Mouse (Mus musculus) spleen, adult 18-20 months (tissue): ENCODE measurements around the gene Acaca.

ENCODE experiments used
- DNase-seq, 2 experiments: peaks; one replicate each; pipeline ENCODE4 v3.0.0; 2022; ENCODE audit warnings: mixed read lengths in 2 of 2

The Acaca gene

DNA sequence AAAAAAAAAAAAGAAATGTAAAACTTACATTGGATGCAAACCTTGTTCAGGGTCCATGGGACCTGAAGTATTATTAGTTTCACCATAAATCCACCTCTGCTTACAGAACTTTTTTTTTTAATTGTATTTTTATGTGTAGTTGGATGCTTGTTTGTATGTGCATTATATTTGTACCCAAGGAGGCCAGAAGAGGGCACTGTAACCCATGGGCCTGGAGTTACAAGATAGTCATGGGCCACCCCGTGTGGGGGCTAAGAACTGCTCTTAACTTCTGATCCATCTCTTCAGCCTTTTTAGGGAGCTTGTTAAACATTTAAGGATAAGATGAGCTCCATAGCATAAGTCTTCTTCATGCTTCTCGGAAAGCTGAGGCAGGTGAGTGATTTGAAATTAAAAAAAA is 21.4 kb downstream of the Acaca start:
- no peak for DNase-seq

DNA sequence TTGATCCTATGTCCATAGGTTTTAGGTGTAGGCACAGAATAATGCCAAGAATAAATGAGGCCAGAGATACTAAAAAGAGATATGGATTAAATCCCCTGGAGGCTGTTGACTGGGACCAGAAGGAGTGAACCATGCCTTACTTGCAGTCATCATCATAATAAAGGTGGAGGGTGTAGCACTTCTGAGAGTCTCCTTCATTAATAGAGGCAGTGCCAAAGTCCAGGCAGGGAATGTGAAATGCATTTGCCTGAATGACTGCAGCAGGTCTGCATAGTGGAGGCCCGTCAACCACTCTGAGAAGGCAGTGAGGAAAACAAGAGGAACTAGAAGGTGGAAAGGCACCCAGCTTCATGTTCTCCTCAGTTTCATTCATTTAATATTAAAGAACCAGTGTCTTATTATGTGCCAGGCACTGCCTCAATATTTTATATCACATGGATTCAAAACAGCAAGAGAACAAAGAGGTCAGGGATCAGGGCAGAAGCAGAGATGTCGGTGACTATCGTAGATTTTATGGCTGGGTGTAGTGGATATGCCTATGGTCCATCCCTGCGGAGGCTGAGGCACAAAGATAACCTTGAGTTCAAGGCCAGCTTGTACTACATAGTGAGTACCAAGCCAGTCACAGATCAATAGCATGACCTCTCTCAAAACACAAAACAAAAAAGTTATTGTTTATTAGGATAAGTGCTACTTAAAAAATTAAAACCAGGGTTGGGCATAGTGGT is 27.2 kb downstream of the Acaca start:
- no peak for DNase-seq

DNA sequence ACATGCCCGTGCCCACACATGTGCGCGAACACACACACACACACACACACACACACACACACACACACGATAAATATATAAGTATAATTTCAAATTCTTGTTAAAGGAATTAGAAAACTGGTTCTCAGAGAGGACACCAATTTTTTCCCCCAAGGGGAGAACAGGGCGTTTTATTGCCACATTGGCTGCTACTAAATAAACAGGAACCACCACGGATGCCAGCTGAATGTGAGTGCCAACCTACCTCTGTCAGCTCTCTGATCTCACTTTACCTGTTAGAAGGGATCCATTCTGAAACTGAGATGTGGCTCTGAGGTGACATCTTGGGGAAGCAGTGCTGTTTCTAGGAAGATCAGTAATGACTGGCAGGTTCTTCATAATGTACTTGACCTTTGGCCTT is 34.7 kb downstream of the Acaca start:
- no peak for DNase-seq

DNA sequence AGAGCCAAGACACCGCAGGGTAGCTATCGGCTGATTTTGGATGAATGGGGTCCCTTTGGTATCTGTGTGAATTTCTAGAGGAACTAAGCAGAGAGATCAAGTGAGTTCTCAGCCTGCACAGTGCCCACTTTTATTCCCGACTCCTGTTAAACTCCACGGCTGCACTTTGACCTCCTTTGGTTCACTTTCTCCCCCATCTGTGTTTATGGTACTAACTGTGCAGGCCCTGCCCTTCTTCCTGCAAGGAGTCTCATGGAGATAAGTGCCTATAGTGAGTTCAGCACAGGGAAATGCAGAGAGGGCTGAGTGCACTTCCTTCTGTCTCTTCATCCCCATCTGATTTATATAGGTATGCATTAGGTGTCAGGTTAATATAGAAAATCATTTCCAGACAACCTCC is 35.1 kb downstream of the Acaca start:
- DNase-seq, result no peak

DNA sequence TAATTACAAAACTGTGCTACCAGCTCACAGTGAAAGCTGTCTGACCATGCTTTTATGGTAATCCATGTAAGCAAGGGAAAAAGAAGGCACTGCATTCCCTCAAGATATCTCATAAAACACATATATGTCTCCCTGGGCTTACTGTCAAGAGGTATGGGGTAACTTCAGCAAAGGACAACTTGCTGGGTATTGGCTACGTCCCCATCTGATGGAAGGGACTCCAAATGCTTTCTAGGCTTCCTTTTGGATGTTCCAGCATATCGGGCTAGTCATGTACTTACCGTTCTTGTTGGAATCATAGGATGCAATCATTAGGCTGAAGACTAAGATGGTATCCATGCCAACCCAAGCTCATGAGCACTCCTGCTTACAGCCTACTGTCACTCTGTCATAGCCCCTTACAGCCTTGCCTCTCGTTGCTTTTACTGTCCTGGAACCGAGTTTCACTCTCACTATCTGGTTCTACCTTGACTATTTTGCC is 37.6 kb downstream of the Acaca start, which contains the start of gene Gm11437:
TSS of gene Gm11437 (minus strand) at position 431 of the 481 bp plus-strand sequence.
- no peak for DNase-seq

DNA sequence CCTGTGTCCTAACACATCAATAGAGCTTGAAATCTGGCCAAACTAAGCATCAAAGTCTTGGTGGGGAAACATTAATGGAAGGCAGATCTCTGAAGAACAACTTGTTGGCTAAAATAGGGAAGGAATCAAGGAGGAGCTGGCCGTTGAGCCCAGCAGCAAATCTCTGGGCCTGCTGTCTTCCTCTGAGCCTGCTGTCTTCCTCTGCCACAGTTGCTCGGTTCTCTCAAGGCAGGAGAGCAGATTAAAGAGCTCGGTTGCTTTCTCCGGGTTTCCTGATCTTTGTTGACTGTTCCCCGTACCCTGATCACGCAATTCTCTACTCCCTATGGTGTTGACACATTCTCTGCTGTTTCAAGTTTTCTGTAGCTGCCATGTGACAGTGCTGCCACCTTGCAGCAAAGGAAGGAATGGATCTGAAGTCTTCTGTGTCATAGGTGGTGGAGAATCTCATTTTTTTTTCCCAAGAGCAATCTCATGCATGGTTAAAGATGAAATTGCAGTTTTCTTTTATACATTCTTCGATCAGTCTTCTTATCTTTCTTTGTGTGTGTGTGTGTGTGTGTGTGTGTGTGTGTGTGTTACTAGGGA is 39.3 kb downstream of the Acaca start:
- peak in 1 of 2 experiments; percentile 7 for DNase-seq

DNA sequence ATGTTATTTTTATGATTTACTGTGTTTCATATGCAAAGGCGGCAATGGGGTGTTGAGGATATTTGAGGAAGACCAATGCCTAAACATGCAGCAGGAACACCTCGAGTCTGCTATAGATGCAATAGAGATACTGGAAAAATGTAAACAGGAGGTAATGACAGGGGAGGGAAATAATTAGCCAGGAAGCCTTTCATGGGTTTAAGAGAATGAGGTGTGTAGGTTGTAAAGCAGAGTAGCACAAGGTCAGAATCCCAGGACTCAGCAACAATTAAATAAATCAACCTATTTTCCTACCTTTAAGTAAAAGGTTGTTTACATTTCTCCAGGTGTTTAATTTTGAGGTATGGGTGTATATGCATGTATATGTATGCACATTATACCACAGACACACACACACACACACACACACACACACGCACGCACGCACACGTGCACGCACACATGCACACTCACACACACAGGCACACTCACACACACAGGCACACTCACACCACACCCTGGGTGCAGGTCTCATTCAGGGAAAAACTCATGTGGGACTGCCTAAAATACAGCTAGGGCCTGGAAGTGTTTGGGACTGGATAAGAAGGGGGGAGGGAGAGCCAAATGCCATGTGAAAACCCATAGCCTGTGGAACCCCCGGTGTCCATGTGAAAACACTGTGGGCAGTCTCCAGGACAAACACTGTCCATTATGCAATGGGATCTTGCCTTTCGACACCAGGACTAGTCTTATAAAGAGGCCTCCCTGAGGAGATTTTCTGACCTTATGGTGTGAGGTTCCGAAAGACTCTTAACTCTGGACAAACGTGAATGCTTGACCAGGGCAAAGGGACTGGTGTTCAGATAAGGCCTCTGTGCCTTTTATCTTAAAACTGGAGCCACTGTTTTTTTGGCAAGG is 43.3 kb downstream of the Acaca start:
- no peak for DNase-seq

DNA sequence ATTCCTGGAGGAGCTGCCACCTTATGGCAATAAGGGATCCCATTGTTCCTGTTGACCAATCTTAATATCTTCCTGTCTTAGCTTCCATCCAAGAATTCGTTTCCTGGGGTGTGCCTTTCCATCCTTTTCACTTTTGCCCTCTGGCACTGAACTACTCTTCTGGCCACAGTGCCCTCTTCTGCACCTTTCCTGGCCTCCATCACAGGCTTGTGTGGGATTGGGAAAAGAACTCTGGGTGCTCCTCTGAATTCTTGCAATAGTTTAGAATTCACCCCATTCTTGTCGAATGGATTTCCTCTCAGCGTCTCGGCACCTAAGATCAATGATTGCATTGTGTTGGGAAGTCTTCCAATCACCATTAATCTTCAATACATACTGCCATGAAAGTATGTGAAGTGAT is 49.1 kb downstream of the Acaca start:
- DNase-seq, result no peak

DNA sequence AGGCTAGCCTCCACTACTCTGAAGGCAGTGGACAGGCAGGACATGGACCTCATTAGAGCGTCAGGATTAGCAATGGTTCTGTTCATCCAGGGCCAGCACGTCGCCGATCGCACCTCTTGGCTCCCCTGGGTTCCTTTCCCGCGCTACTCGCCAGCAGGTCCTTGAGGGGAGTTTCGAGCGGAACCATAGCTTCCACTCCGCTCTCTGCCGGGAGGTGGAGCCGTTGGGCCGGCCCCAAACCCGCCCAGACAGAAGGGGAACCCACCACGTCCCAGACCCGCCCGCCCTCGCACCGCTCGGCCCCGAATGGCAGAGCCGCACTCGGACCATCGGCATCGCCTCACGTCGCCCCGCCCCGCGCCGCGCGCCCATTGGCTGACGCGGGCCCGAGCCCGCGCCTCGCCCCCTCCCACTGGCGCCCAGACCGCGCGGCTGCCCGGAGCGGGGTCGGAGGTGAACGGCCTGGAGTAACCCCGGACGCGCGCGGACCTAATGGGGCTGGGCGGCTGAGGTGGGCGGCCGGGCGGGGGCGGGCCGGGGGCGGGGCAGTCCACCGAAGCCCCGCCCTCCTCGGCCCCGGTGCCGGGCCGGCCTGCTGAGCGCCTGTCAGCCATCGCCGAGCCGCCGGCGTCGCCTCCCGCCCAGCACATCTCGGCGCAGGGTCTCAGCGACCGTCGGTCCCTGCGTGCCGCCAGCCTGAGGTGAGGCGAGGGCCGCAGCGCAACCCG is 49.9 kb downstream of the Acaca start:
- DNase-seq, result peak; percentile 92 to 94

DNA sequence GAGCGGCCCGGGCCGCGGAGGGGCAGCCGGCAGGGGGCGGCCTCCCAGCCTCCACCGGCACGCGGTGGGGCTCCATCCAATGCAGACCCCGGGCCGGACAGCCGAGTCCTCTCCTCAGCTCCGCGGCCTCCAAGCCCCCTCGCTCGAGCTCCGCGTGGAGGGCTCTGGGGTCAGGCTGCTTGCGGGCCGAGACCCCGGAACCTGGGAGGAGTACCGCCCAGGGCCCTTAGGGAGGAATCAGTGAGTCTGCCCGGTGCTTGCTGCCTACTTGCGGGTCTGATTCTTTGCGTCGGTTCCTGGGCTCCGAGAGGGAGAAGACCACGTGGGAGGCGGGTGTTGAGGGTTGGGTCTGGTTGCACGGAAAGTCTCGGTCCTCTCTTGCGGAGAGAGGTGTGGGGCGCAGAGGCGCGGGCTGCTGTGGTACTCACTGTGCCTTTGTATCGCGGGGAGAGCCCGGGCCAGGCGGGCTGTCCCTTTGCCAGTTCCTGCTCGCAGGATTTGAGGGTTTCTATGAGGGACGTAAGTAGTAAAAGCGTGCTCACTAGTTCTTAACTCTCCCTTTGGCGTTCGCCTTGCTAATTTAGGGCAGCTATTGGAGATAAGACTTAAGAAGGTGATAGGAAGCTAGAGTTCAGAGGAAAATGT is 50.6 kb downstream of the Acaca start:
- DNase-seq, result peak; percentile 55 to 61

DNA sequence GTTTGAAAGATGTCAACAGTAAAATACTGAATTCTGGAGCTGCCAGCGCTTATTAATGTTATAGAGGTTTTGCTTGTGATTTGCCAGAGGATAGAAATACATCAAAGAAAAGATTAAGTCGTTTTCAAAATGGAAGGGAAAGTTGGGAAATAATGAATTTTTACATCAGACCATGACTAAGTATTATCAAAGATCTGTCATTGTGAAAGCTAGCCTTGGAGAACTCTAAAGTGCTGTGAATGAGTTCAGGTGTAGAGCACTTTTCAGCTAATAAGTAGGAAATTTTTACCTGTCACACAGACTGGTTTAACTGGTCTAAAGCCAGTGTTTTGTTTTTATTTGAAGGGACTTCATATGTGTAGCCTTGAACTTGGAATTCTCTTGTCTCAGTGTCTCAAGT is 51.8 kb downstream of the Acaca start:
- no peak for DNase-seq

DNA sequence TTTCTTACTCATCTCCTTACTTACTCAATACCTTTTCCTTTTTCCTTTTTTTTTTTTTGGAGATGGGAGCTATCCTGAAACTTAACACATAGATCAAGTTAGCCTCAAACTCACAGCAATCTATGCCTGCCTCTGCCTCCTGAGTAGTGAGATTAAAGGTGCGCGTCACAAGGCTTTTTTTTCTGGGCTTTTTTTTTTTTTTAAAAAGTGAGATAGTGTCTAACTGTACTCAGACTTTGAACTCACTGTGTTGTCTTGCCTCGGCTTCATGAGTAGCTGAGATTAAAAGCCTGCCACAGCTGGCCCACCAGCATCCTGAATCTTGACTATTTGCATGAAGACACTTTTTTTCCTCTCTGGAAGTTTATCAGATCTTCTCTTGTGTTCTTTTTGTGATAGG is 59.1 kb downstream of the Acaca start:
- no peak for DNase-seq

DNA sequence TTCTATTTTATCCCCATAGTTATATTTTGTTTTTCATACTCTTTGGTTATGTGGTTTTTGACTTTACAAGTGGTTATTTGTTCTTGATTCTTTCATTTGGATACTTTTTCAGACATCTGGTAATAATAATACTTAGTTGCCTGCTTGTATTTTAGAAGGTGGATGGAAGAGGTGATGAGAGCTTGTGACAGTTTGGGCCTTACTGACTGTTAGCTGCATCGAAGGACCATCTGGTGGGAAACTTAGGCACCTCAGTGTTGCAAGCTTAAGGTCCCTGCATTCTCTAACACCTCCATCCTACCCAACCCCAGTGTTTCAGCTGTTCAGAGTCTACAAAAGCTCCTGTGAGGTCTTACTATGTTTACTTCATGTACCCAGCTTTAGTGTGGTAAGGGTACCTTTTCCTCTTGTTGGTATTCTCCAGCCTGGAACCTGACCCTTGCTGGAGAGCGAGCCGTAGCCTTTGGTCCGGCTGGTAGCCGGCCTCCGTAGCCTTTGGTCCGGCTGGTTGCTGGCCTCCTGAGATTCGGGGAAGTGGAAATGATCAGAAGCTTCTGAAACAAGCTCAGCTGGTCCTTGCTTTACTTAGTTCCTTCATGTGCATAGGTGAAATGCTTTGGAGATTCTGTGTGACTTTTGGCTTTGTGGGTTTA is 61.2 kb downstream of the Acaca start:
- DNase-seq, result no peak

DNA sequence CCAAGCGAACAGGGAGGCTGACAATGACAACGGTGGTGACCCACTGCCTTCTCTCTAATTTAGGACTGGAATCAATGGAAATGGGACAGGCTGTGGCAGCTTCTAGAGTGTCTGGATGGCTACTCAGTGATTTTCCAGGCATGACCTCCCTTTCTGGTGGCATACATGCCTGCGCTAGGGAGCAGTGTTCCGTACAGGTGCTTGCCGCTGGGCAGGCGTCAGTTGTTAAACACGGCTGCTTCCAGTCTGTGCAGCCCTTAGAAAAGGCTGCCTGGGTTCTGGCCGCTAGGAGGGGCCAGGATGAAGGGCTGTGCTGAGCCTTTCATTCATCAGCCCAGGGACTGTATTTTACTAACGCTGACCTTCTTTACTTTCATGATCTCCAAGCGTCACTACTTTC is 63.8 kb downstream of the Acaca start:
- DNase-seq, result no peak

DNA sequence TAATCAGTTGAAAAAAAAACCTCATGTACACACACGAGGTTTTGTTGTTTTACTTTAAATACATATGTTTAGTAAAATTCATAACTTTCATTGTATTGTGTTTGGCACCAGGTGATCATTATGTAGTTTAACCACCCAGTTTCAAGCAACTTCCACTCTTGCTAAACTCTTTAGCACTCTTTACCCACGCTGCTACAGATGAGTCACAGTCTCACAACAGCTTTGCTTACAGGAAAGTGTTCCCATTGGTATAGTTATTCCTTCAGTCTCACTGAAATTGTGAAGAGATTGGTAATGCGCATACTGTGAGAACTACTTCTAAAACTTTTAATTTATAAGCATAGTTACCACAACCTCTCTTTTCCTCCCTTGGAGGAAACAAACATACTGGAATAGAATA is 65.3 kb downstream of the Acaca start:
- no peak for DNase-seq

DNA sequence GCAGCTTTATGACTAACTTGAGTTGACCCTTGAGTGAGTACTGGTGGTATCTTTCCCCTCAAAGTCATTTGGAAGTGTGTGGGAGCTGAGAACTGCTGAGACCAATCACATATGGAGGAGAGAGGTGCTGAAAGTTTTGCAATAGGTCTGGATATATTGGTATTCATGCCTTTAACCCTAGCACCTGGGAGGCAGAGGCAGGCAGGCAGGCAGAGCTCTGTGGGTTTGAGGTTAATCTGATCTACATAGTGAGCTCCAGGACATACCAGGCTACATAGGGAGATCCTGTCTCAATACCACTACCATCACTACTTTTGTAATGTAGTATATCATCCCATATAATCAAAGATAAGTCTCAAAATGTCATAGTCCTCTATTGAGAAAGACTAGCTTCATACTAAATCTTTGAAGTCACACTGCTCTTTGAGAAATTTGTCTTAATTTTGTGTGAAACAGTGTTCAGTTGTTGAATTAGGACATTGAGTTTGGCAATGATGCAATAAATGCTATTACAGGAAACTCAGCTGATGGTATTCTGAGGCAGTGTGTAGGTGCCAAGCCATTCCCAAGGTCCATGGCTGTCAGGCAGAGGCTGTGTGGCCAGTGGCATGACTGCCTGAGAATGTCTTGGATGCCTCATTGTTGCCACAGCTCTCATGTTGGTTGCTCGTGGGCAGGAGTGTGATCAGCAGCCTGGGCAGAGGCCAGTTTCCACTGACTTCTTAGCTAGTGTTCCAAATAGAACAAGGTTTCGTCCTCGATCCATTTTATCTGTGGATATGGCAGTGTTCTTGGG is 68.3 kb downstream of the Acaca start:
- no peak for DNase-seq

DNA sequence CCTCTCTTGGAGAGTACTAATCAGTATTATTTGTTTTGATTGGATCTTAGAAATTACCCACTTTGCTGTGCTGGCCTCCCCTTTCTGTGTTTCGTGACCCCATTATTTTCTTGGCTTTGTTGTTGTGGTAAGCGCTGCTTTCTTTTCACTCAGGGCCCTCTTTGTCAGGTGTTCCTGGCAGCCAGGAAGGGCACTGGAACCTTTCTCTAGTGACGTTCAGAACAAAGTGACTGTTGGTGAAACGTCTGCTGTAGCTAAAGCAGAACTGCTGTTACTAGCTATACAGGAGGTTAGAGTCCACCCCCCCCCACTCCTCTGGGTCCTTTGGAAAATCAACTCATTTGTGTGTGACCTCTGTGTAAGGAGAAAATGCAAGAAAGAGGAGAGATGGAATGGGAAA is 76.3 kb downstream of the Acaca start:
- DNase-seq, result no peak

DNA sequence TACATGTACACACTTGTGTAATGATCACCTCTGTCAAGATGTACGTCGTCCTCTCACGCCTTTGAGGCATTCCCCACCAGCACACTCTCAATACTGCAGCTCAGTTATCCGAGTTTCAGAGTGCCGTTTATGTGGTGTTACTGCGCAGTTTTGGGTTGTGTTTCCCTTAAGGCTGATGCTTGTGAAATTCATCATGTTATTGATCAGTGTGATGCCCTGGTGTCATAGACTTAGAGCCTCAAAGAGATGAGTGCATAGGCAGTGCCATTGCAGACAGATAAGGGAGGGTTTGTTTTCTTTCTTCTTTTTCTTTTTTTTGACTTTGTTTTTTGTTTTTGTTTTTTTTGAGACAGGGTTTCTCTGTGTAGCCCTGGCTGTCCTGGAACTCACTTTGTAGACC is 81.4 kb downstream of the Acaca start:
- DNase-seq, result no peak

DNA sequence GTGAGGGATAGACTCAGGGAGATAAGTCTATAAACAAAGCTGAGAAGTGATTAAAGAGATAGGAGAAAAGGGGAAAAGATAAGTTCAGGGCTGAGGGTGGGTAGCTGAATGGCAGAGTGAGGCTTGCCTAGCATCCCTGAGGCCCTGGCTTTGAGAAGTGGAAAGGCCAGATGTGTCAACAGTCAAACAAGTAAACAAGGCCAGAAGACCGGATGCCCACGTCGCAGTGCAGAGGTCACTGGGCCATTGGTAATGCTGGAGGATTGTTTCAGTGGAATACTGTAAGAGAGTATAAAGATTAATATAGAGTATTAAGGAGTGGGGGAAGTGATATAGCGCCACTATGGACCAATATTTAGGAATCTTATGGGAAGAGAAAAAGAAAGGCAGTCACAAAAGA is 89.5 kb downstream of the Acaca start:
- DNase-seq, result no peak

DNA sequence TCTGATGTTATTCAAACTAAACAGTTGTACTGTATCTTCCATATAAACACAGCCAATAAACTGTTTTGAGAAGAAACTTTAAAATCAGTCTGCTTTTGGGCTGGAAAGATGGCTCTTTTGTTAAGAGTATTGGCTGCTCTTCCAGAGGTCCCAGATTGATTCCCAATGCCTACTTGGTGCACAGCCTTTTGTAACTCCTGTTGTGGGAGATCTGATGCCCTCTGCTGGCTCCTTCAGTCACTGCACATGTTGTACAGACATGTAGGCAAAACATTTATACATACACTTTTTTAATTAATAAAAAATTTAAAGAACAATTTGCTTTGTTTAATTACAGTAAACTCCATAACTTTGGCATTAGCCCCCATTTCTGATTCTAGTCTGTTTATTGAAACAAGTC is 114.1 kb downstream of the Acaca start:
- DNase-seq, result peak; percentile 11 to 59

DNA sequence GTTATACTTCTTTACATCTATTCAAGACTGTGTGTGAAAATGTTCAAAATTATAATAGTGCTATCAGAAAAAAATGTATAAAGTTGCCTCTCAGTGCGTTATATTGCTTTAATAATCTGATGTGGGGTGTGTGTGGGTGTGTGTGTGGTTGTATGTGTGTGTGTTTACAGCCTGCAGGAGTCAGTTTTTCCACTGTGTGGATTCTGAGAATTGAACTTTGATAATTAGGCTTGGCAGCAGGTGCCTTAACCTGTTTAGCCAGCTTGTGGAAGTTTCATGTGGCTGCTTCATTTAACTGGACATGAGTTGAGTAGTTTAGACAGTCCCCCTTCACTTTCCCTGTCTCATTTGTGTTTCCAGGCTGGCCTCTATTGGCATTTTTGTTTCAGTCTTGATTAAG is 117.9 kb downstream of the Acaca start:
- DNase-seq, result no peak
